Mouse (Mus musculus) heart, embryonic 15.5 days (tissue): Measurements from ENCODE around the gene 1700020N01Rik. TPM values are rescaled to one million over a fixed set of nuclear protein-coding genes. Genes with fewer than 3 reads are reported as not detected.

ENCODE experiments used
- polyA plus RNA-seq: library from polyadenylated mRNA; unstranded; fragments of >200 nt; fragmentation: Nextera tagmentation; extraction: Ambion mirVana; gene quantifications from 2 replicates; pipeline ENCODE4 v1.2.1, GENCODE M21; 2015

1700020N01Rik gene
- polyA plus RNA-seq, 1 experiment from 2014 or later = not detected

Other genes starting within 250 kb of the 1700020N01Rik start
- 0.27 TPM in 1 of 2 replicates, not detected in the other for gene Aldh8a1, start 215.9 kb upstream of the 1700020N01Rik start, polyA plus RNA-seq